Mouse (Mus musculus) limb, embryonic 12.5 days (tissue): ENCODE results near the gene Pde1b. TPM values are rescaled to one million over a fixed set of nuclear protein-coding genes. Genes with fewer than 3 reads are reported as not detected.
A peak's percentile ranks its signal among the peaks of the same experiment; 100 is the strongest.

ENCODE experiments used
- ATAC-seq: fragments of 200-750 bp; cut with Nextera tagmentation; 2 replicates; pipeline ENCODE4 v1.8.0; 2017; ENCODE audit warnings: low read depth, moderate TSS enrichment; ENCODE audit not compliant: insufficient number of reproducible peaks, insufficient read depth, low FRiP score, low TSS enrichment
- H3K27ac ChIP-seq: fragments of 300-500 bp; sonication (generic); 2 replicates; pipeline ENCODE4 v1.5.1; 2016; ENCODE audit warnings: mild to moderate bottlenecking, moderate library complexity
- H3K27me3 ChIP-seq: fragments of 300-500 bp; sonication (generic); 2 replicates; pipeline ENCODE4 v1.6.1; 2016; ENCODE audit warnings: mild to moderate bottlenecking, moderate library complexity
- H3K36me3 ChIP-seq: fragments of 300-500 bp; sonication (generic); 2 replicates; pipeline ENCODE4 v1.6.1; 2016; ENCODE audit warnings: mild to moderate bottlenecking, moderate library complexity
- H3K4me1 ChIP-seq: fragments of 300-500 bp; sonication (generic); replicated peaks from 2 replicates; pipeline ENCODE4 v1.6.1; 2016
- H3K4me2 ChIP-seq: fragments of 300-500 bp; sonication (generic); 2 replicates; pipeline ENCODE4 v1.6.1; 2016; ENCODE audit warnings: mild to moderate bottlenecking, moderate library complexity
- H3K4me3 ChIP-seq: fragments of 300-500 bp; sonication (generic); replicated peaks from 2 replicates; pipeline ENCODE4 v1.5.1; 2016; ENCODE audit warnings: mild to moderate bottlenecking
- H3K9ac ChIP-seq: fragments of 300-500 bp; sonication (generic); replicated peaks from 2 replicates; pipeline ENCODE4 v1.6.1; 2016; ENCODE audit warnings: mild to moderate bottlenecking, moderate library complexity
- H3K9me3 ChIP-seq: fragments of 300-500 bp; sonication (generic); 2 replicates; pipeline ENCODE4 v1.6.1; 2016; ENCODE audit warnings: mild to moderate bottlenecking, moderate library complexity
- WGBS: fragments of 180-500 bp; shearing (Covaris S2); methylation state at CpG from one replicate; pipeline ENCODE4 v1.1.7; 2016; 5-methylcytosine and 5-hydroxymethylcytosine counted together
- polyA plus RNA-seq: library from polyadenylated mRNA; unstranded; fragments of >200 nt; fragmentation: Nextera tagmentation; extraction: Ambion mirVana; gene quantifications from 2 replicates; pipeline ENCODE4 v1.2.1, GENCODE M21; 2016

The Pde1b gene
- polyA plus RNA-seq, 1 experiment from 2014 or later = 4.5 TPM

DNA sequence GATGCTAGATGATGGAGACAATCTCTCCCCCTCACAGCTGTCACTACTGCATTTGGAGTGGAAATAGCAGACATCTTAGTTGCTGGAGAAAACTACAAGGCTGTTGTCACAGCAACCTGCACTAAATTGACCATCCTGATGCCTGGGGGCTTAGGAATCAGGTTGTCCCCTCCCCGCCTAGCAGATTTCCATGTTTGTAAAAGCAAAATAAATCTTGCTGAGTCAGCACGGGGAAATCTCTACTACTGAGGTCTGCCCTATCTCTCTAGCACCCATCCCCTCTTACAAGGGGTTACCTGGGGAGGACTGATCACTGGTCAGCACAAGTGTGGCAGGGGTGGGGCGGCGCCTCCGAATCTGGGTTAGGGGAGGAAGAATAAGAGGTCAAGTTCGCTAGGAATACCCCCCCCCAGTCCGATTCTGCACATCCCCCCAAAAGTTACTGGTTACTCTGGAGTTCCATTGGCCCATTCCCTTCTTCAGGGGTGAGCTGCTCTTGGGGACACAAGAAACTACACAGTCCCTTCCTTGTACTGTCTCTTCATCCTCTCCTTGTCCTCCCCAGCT, 31.3 kb downstream of the Pde1b start:
- Histone ChIP-seq H3K4me1 (peaks cover 22% of the 10 kb centered on the region), H3K4me2 (no peak overlapping the region), H3K9me3 (no peaks in the 10 kb centered on the region), H3K9ac (no peak overlapping the region), H3K27me3 (peaks cover 52% of the 10 kb centered on the region), H3K36me3 (no peaks in the 10 kb centered on the region), H3K27ac (no peak overlapping the region), H3K4me3 (no peak overlapping the region)
- 80% methylated on average over 7 of the region's 7 CpGs for WGBS
- no peak for ATAC-seq

DNA sequence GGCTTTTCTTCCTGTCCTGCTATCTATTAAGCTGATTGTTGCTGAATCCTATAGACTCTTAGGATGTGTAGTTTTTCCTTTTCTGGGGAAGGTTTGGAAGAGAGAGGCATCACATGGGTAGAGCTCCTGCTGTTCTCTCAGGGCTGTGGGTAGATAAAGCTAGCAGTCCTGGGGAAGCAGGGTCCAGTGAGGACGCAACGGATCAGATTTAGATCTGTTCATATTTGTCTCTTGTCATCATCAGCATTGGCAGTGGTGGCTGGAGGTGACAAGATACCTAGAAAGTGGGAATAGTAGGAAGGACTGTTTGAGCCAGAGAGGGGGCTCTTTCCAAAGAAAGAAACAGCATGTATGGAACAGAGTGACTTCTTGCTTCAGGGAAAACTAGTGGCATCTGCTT, 32.2 kb downstream of the Pde1b start:
- no peak overlapping the region for H3K4me2 ChIP-seq
- ATAC-seq = no peak
- WGBS = 91% methylated on average over 2 of the region's 2 CpGs
- H3K4me3 ChIP-seq = no peak overlapping the region
- H3K36me3 ChIP-seq = no peaks in the 10 kb centered on the region
- H3K9me3 ChIP-seq = no peaks in the 10 kb centered on the region
- peaks cover 58% of the 10 kb centered on the region for H3K27me3 ChIP-seq
- H3K27ac ChIP-seq = no peak overlapping the region
- peaks cover 24% of the 10 kb centered on the region for H3K4me1 ChIP-seq
- no peak overlapping the region for H3K9ac ChIP-seq

DNA sequence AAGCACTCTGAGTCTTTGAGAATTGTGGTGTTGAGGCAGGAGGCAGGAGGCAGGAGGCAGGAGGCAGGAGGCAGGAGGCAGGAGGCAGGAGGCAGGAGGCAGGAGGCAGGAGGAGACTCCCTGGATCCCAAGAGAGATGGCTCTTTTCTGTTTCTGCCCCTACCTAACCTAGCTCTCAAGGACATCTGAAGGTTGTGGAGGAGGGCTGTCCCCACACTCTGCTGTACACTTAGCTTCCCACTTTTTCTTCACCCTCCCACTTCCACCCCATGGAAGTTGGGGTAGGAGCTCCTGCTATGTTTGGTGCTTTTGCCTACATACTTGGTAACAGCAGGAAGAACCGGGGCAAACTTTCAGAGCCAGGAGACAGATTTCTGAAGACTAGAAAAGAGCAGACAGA, 33.0 kb downstream of the Pde1b start:
- no peak overlapping the region for H3K4me2 ChIP-seq
- H3K27ac ChIP-seq = no peak overlapping the region
- no peaks in the 10 kb centered on the region for H3K9me3 ChIP-seq
- H3K36me3 ChIP-seq = no peaks in the 10 kb centered on the region
- no peak overlapping the region for H3K9ac ChIP-seq
- no peak overlapping the region for H3K4me3 ChIP-seq
- ATAC-seq = no peak
- peaks cover 61% of the 10 kb centered on the region for H3K27me3 ChIP-seq
- 81% methylated on average over 1 of the region's 1 CpGs for WGBS
- H3K4me1 ChIP-seq = peaks cover 24% of the 10 kb centered on the region

DNA sequence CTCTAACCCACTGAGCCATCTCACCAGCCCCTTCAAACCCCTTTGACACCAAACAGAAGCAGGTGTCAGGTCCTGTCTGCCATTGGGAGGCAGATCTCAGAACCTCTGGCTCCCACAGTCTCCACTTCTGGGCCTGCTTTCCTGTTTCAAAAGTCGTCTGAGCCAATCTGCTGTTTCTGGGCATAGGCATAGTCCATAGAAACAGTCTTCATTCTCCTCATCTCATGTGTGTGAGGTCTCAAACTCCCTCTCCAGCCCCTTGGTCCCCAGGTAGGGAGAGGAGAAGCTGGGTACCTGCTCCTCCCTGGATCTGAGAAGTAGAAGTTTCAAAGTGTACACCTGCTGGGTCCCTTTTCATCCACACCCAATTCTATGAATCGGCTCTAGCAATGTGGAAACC, 33.6 kb downstream of the Pde1b start:
- 0 out of 2 replicates have a peak overlapping the region, but pooled peaks have one; percentile 65 for H3K4me3 ChIP-seq
- H3K27ac ChIP-seq = no peak overlapping the region

DNA sequence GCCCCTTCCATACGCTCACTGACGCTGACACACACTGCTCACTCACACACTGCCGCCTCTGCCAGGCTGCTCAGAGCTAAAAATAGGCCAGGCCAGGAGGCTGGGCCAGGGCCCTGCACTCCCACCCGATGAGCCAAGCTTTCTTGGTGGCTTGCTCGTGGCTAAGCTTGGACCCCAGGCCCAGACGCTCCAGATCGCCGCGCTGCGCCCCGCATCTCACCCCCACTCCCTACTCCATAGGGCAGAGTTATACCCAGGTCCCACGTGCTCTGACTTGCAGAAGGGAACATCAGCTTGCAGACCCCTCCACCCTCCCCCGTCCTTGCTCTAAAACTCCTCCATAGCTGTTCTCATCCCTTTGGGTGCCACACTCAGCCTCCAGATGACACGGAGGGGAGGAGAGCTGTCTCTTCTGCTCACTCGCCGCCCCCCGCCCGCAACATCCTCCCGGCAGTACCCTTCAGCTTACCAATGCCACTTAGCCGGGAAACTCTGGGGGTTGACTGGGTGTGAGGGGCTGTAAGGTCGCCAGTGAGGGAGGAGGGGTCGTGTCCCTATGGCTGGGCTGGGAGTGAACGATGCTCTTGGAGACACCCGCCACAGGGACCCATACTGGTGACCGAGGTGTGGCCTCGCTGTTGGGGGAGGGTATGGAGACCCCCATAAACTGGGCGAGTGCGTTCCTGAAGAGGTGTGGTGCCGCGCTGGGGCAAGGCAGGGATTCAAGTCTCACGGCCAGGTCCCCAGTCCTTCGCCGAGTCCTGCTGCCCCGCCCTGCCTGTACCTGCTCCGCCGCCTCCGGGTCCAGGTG, 34.4 kb downstream of the Pde1b start:
- peak; percentile 53; the same call in 1 of the 2 replicates for ATAC-seq

More for the DNA sequence above, 33.6 kb downstream of the Pde1b start:
- 46% methylated on average over 2 of the region's 2 CpGs for WGBS
- H3K36me3 ChIP-seq = no peaks in the 10 kb centered on the region
- H3K9me3 ChIP-seq = no peaks in the 10 kb centered on the region
- H3K4me2 ChIP-seq = peak overlapping the region; percentile 96; the same call in 1 of the 2 replicates
- H3K4me1 ChIP-seq = peaks cover 24% of the 10 kb centered on the region
- no peak for ATAC-seq
- H3K9ac ChIP-seq = no peak overlapping the region
- H3K27me3 ChIP-seq = peaks cover 61% of the 10 kb centered on the region

DNA sequence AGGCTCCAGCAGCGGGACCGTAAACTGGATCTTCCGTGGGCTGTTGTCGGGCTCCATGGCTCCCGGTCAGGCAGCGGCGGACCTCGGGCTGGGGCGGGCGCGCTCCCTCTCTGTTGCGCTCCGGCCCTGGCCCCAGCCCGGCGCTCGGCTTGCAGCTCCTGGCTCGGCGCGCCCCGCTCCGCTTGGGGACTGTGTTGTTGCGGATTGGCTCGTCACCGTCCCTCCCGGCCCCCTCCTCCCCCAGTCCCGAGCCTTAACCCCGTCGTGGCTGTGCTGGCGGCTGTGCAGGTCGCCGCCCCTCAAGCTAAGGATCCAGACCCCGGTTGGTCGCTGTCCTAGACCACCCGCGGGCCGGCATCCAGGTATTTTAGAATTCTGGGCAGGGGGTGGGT, 35.0 kb downstream of the Pde1b start, which contains the start of gene Ppp1r1a:
TSS of gene Ppp1r1a (minus strand) at position 182 of the 392 bp plus-strand sequence.
- Histone ChIP-seq H3K9me3 (no peaks in the 10 kb centered on the region), H3K27me3 (peaks cover 55% of the 10 kb centered on the region), H3K27ac (no peak within 1 kb of the TSS), H3K4me3 (peak within 1 kb of the TSS; percentile 65), H3K9ac (peak within 1 kb of the TSS; percentile 63), H3K4me2 (peak within 1 kb of the TSS; percentile 96), H3K36me3 (no peaks in the 10 kb centered on the region), H3K4me1 (peaks cover 24% of the 10 kb centered on the region)
- ATAC-seq = peak; percentile 48; the same call in 1 of the 2 replicates
- 0% methylated on average over 36 of the region's 36 CpGs for WGBS

More for the DNA sequence above, 34.4 kb downstream of the Pde1b start:
- Histone ChIP-seq H3K27ac (no peak overlapping the region), H3K9me3 (no peaks in the 10 kb centered on the region), H3K4me3 (peak overlapping the region; percentile 65), H3K4me1 (peaks cover 24% of the 10 kb centered on the region), H3K36me3 (no peaks in the 10 kb centered on the region), H3K4me2 (peak overlapping the region; percentile 96), H3K27me3 (peaks cover 60% of the 10 kb centered on the region), H3K9ac (peak overlapping the region; percentile 63)
- WGBS = 1% methylated on average over 37 of the region's 37 CpGs

DNA sequence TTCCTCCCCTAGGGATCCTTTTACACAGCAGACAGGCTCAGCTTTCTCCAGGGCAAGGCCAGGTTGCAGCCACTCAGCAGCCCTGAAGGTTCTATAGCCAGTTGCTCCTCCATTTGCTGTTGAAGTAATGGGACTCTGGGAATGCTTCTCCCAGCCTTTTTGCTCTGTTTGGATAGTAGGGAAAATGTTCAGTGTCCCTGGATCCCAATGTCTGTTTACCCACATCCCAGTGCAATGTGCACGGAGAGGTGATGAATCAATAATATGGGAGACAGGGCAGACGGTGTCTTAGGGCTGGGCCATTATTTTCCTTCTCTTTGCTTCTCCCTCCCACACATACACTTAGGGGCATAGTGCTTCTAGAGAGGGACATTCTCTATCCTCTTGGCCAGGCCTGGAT, 36.4 kb downstream of the Pde1b start:
- WGBS = 64% methylated on average over 2 of the region's 2 CpGs
- Histone ChIP-seq H3K27ac (no peak overlapping the region), H3K36me3 (no peaks in the 10 kb centered on the region), H3K9ac (no peak overlapping the region), H3K4me1 (peaks cover 24% of the 10 kb centered on the region), H3K9me3 (no peaks in the 10 kb centered on the region), H3K4me3 (no peak overlapping the region), H3K4me2 (0 out of 2 replicates have a peak overlapping the region, but pooled peaks have one; percentile 6), H3K27me3 (peaks cover 52% of the 10 kb centered on the region)
- no peak for ATAC-seq

DNA sequence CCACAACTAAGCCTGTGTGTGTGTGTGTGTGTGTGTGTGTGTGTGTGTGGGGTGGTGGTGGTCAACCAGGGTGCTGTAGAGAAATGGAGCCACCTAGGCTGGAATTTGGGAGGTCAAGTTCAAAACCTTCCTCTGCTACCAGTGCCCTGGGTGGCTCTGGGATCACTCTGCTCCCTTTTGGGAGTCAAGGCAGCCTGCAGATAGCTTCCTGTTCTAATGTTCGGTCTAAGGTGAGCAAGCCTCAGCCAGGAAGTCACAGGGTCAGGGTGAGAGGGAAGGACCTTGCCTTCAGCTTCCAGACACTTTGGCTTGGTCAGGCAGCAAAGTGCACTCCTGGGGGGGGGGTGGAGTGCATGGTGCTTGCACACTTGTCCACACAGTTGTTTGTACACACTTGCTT, 37.8 kb downstream of the Pde1b start:
- Histone ChIP-seq H3K9ac (no peak overlapping the region), H3K4me3 (no peak overlapping the region), H3K27ac (no peak overlapping the region), H3K4me1 (peaks cover 24% of the 10 kb centered on the region), H3K36me3 (no peaks in the 10 kb centered on the region), H3K9me3 (no peaks in the 10 kb centered on the region), H3K27me3 (peaks cover 38% of the 10 kb centered on the region), H3K4me2 (no peak overlapping the region)
- ATAC-seq = no peak
- WGBS = 53% methylated on average over 1 of the region's 1 CpGs

DNA sequence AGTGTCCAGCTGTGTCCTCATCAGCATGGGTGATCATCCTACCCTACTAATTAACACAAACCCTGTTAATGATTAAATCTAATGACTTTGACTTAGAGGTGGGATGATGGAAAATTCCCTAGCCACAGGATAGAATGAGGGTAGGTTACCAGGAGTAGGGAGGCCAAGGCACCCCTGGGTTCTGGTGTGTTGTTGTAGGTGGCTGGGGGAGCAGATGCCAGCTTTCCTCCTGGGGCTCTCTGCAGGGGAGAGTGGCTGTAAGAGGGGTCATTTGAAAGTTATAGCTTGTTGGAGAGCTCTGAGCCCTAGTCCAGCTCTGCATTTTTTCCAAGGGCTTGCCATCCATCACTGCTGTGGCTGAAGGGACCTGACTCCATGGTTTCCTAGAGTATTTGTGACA, 39.7 kb downstream of the Pde1b start:
- ATAC-seq = no peak
- H3K36me3 ChIP-seq = no peaks in the 10 kb centered on the region

DNA sequence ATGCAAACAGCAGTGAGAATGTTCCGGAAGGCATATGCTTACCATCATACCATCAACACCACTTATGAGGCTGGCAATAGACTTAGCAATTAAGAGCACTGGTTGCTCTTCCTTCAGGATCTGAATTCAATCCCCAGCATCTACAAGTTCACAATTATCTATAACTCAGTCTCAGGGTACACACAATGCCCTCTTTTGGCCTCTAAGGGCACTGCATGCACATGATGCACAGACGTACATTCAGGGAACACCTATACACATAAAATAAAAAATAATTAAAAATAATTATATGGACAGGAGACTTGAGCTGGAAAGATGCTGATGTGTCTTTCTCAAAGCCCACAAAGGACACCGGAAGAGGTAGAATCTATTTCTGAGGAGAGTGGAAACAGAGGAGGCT, 45.1 kb downstream of the Pde1b start:
- H3K4me2 ChIP-seq = no peak overlapping the region
- no peaks in the 10 kb centered on the region for H3K36me3 ChIP-seq
- no peaks in the 10 kb centered on the region for H3K9me3 ChIP-seq
- no peak overlapping the region for H3K27ac ChIP-seq
- no peak overlapping the region for H3K4me3 ChIP-seq
- H3K9ac ChIP-seq = no peak overlapping the region
- H3K27me3 ChIP-seq = no peaks in the 10 kb centered on the region
- 81% methylated on average over 3 of the region's 3 CpGs for WGBS
- no peaks in the 10 kb centered on the region; the same call in 1 of the 2 replicates for H3K4me1 ChIP-seq
- no peak for ATAC-seq

More for the DNA sequence above, 39.7 kb downstream of the Pde1b start:
- H3K27ac ChIP-seq = no peak overlapping the region
- H3K9ac ChIP-seq = no peak overlapping the region
- H3K9me3 ChIP-seq = no peaks in the 10 kb centered on the region
- H3K4me2 ChIP-seq = no peak overlapping the region
- H3K4me3 ChIP-seq = no peak overlapping the region
- peaks cover 21% of the 10 kb centered on the region for H3K27me3 ChIP-seq
- H3K4me1 ChIP-seq = peaks cover 15% of the 10 kb centered on the region

DNA sequence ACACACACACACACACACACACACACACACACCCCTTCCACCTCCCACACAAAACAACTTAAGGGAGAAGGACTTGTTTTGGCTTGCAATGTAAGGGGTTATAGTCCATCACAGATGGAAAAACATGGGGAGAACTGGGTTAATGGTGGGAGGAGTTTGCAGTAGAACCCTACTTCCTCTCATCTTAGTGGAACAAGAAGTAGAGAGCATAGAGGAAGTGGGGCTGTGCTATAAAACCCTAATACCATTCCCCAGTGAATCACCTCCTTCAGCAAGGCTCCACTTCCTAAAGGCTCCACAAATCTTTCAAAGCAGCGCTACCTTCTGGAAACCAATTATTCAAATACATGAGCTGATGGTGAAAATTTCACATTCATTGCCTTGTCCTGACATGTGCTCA, 46.6 kb downstream of the Pde1b start:
- H3K4me2 ChIP-seq = no peak overlapping the region
- no peaks in the 10 kb centered on the region for H3K36me3 ChIP-seq
- no peak overlapping the region for H3K4me3 ChIP-seq
- ATAC-seq = no peak
- H3K9ac ChIP-seq = no peak overlapping the region
- 84% methylated on average over 1 of the region's 1 CpGs for WGBS
- H3K27me3 ChIP-seq = no peaks in the 10 kb centered on the region
- H3K4me1 ChIP-seq = no peaks in the 10 kb centered on the region; the same call in 1 of the 2 replicates
- no peak overlapping the region for H3K27ac ChIP-seq
- no peaks in the 10 kb centered on the region for H3K9me3 ChIP-seq
